Mouse (Mus musculus) lung, postnatal 0 days (tissue): Measurements from ENCODE around the gene Nek8.

Experiments
- CTCF ChIP-seq: IDR thresholded peaks from 2 replicates; pipeline ENCODE4 v1.5.1; 2016; ENCODE audit warnings: antibody characterized with exemption, mild to moderate bottlenecking
- EP300 ChIP-seq: IDR thresholded peaks from 2 replicates; pipeline ENCODE4 v1.6.1; 2016; ENCODE audit warnings: antibody characterized with exemption, mild to moderate bottlenecking, control low read depth

- no peak for TF ChIP-seq CTCF
- no peak for TF ChIP-seq EP300
Measured at GRCm38 (mm10) chr11:78204287-78204686, 27.8 kb upstream of the Nek8 start.
